Mouse (Mus musculus): ENCODE measurements around the gene Ucn2.
A peak's percentile ranks its signal among the peaks of the same experiment; 100 is the strongest.

Ucn2 gene

GRCm38 (mm10) chr9:108985710-108986109, at the start of gene Ucn2:
Gene Ucn2, plus strand, starts transcription at chr9:108986010.
- no peak for DNase-seq (ENCODE audit: low spot score)

- peak; percentile 92 for DNase-seq (ENCODE audit: low spot score)
These were observed 49.1 kb upstream of the Ucn2 start, which contains the start of gene Uqcrc1 for GRCm38 (mm10) chr9:108936418-108937364. Gene Uqcrc1, plus strand, starts transcription at chr9:108936633.

GRCm38 (mm10) chr9:108945111-108945510, 40.7 kb upstream of the Ucn2 start:
- DNase-seq (ENCODE audit: low spot score) = no peak

GRCm38 (mm10) chr9:108945608-108946007, 40.2 kb upstream of the Ucn2 start:
- no peak for DNase-seq (ENCODE audit: low spot score)

GRCm38 (mm10) chr9:108949231-108949966, 36.4 kb upstream of the Ucn2 start:
- peak; percentile 21 for DNase-seq (ENCODE audit: low spot score)

- no peak for DNase-seq (ENCODE audit: low spot score)
These were observed 35.7 kb upstream of the Ucn2 start for GRCm38 (mm10) chr9:108949967-108950728.

- no peak for DNase-seq (ENCODE audit: low spot score)
These were observed 32.7 kb upstream of the Ucn2 start, which contains the start of gene Col7a1 for GRCm38 (mm10) chr9:108953081-108953636. Gene Col7a1, plus strand, starts transcription at chr9:108953586.

- no peak for DNase-seq (ENCODE audit: low spot score)
These were observed 30.6 kb upstream of the Ucn2 start for GRCm38 (mm10) chr9:108955241-108955640.

- no peak for DNase-seq (ENCODE audit: low spot score)
These were observed 30.0 kb upstream of the Ucn2 start for GRCm38 (mm10) chr9:108955846-108956245.

GRCm38 (mm10) chr9:108963577-108963976, 22.2 kb upstream of the Ucn2 start:
- DNase-seq (ENCODE audit: low spot score) = no peak

GRCm38 (mm10) chr9:108964338-108964737, 21.5 kb upstream of the Ucn2 start:
- DNase-seq (ENCODE audit: low spot score) = no peak

GRCm38 (mm10) chr9:108970623-108971022, 15.2 kb upstream of the Ucn2 start:
- no peak for DNase-seq (ENCODE audit: low spot score)

- no peak for DNase-seq (ENCODE audit: low spot score)
These were observed 9.3 kb upstream of the Ucn2 start for GRCm38 (mm10) chr9:108976483-108976882.

GRCm38 (mm10) chr9:108977966-108978365, 7.8 kb upstream of the Ucn2 start:
- DNase-seq (ENCODE audit: low spot score) = no peak

GRCm38 (mm10) chr9:108982498-108982897, 3.3 kb upstream of the Ucn2 start:
- no peak for DNase-seq (ENCODE audit: low spot score)

GRCm38 (mm10) chr9:108983209-108983608, 2.6 kb upstream of the Ucn2 start:
- no peak for DNase-seq (ENCODE audit: low spot score)

- DNase-seq (ENCODE audit: low spot score) = no peak
These were observed 2.0 kb downstream of the Ucn2 start for GRCm38 (mm10) chr9:108987704-108988350.

GRCm38 (mm10) chr9:108989802-108990461, 4.1 kb downstream of the Ucn2 start:
- no peak for DNase-seq (ENCODE audit: low spot score)

- no peak for DNase-seq (ENCODE audit: low spot score)
These were observed 4.6 kb downstream of the Ucn2 start for GRCm38 (mm10) chr9:108990462-108990820.

GRCm38 (mm10) chr9:108991428-108992084, 5.7 kb downstream of the Ucn2 start, which contains the start of gene Pfkfb4:
Gene Pfkfb4, plus strand, starts transcription at chr9:108991778.
- peak; percentile 81 for DNase-seq (ENCODE audit: low spot score)
